Mouse (Mus musculus): ENCODE measurements at regions not wholly inside any gene's neighbourhood (a gene's known extent, or its start where the extent isn't known, plus 50 kb on each side); places are given as distances from the start of the nearest gene placed in this dataset.
A peak's percentile ranks its signal among the peaks of the same experiment; 100 is the strongest.

- no peaks in the 10 kb centered on the region for H3K27me3 ChIP-seq (ENCODE audit: control insufficient read depth, insufficient read depth, low read length)
- peak overlapping the region; percentile 75 for H3K27ac ChIP-seq
- peak; percentile 90 to 91 for DNase-seq
- H3K4me1 ChIP-seq (ENCODE audit: control insufficient read depth, insufficient read depth, low read length), result peaks cover 3% of the 10 kb centered on the region; the same call in 1 of the 2 replicates
- H3K9ac ChIP-seq (ENCODE audit: low read depth, low read length), result no peak overlapping the region; the same call in 1 of the 2 replicates
- 10% methylated on average over 21 of the region's 21 CpGs for WGBS
- no peaks in the 10 kb centered on the region for H3K79me2 ChIP-seq (replicated peaks; ENCODE audit: control insufficient read depth, insufficient read depth, low read length)
- intact Hi-C loops (cut with DNase I), result loop anchor here (1.0 to 10.0 kb wide), 9 partner anchors 208 to 1574 kb away; partner anchors contain the start of gene Bbx
- peak overlapping the region; percentile 48 for H3K4me3 ChIP-seq
- TF ChIP-seq POLR2A (IDR thresholded peaks at IDR 0.05; ENCODE audit: insufficient read depth, low read depth, low read length) (peak; percentile 71), CTCF (IDR thresholded peaks at IDR 0.05) (no peak; the same call in 1 of the 2 replicates), EP300 (IDR thresholded peaks at IDR 0.05; ENCODE audit: insufficient read depth, low read depth, low read length) (peak; percentile 93)
- H3K36me3 ChIP-seq (ENCODE audit: control insufficient read depth, insufficient read depth, low read length), result peaks cover 2% of the 10 kb centered on the region; the same call in 1 of the 2 replicates
Measured at GRCm38 (mm10) chr16:50736151-50737047, 145.4 kb upstream of the Ccdc54 start.

- H3K4me3 ChIP-seq, result no peak overlapping the region
- WGBS, result 97% methylated on average over 3 of the region's 3 CpGs
- intact Hi-C loops (cut with DNase I), result loop anchor here (5.0 to 10.0 kb wide), 3 partner anchors 426 to 1229 kb away; no protein-coding TSS in a partner anchor
- no peaks in the 10 kb centered on the region for H3K79me2 ChIP-seq (replicated peaks; ENCODE audit: control insufficient read depth, insufficient read depth, low read length)
- H3K27me3 ChIP-seq (ENCODE audit: control insufficient read depth, insufficient read depth, low read length), result no peaks in the 10 kb centered on the region
- peaks cover 5% of the 10 kb centered on the region for H3K4me1 ChIP-seq (ENCODE audit: control insufficient read depth, insufficient read depth, low read length)
- H3K9ac ChIP-seq (ENCODE audit: low read depth, low read length), result no peak overlapping the region
- peaks cover 2% of the 10 kb centered on the region; the same call in 1 of the 2 replicates for H3K36me3 ChIP-seq (ENCODE audit: control insufficient read depth, insufficient read depth, low read length)
- no peak for TF ChIP-seq POLR2A (IDR thresholded peaks at IDR 0.05; ENCODE audit: insufficient read depth, low read depth, low read length)
- TF ChIP-seq EP300 (IDR thresholded peaks at IDR 0.05; ENCODE audit: insufficient read depth, low read depth, low read length), result no peak
- no peak for TF ChIP-seq CTCF (IDR thresholded peaks at IDR 0.05)
- DNase-seq, result no peak
- H3K27ac ChIP-seq, result no peak overlapping the region
Measured at GRCm38 (mm10) chr16:50733359-50733758, 142.4 kb upstream of the Ccdc54 start.

GRCm38 (mm10) chr16:50732082-50733006, 141.4 kb upstream of the Ccdc54 start:
- H3K27me3 ChIP-seq (ENCODE audit: control insufficient read depth, insufficient read depth, low read length), result no peaks in the 10 kb centered on the region
- H3K36me3 ChIP-seq (ENCODE audit: control insufficient read depth, insufficient read depth, low read length), result peaks cover 2% of the 10 kb centered on the region; the same call in 1 of the 2 replicates

GRCm38 (mm10) chr16:50729341-50729740, 138.4 kb upstream of the Ccdc54 start:
- 70% methylated on average over 5 of the region's 5 CpGs for WGBS
- no peak overlapping the region for H3K4me3 ChIP-seq
- no peak for DNase-seq
- intact Hi-C loops (cut with DNase I), result no loop called here
- no peak overlapping the region for H3K9ac ChIP-seq (ENCODE audit: low read depth, low read length)
- H3K27ac ChIP-seq, result no peak overlapping the region
- H3K4me1 ChIP-seq (ENCODE audit: control insufficient read depth, insufficient read depth, low read length), result peaks cover 3% of the 10 kb centered on the region
- no peaks in the 10 kb centered on the region for H3K79me2 ChIP-seq (replicated peaks; ENCODE audit: control insufficient read depth, insufficient read depth, low read length)
- peaks cover 2% of the 10 kb centered on the region for H3K36me3 ChIP-seq (ENCODE audit: control insufficient read depth, insufficient read depth, low read length)
- no peaks in the 10 kb centered on the region for H3K27me3 ChIP-seq (ENCODE audit: control insufficient read depth, insufficient read depth, low read length)
- TF ChIP-seq EP300 (IDR thresholded peaks at IDR 0.05; ENCODE audit: insufficient read depth, low read depth, low read length) (no peak), CTCF (IDR thresholded peaks at IDR 0.05) (no peak), POLR2A (IDR thresholded peaks at IDR 0.05; ENCODE audit: insufficient read depth, low read depth, low read length) (no peak)

More at GRCm38 (mm10) chr16:50732082-50733006, 141.4 kb upstream of the Ccdc54 start:
- peaks cover 3% of the 10 kb centered on the region for H3K4me1 ChIP-seq (ENCODE audit: control insufficient read depth, insufficient read depth, low read length)
- no peaks in the 10 kb centered on the region for H3K79me2 ChIP-seq (replicated peaks; ENCODE audit: control insufficient read depth, insufficient read depth, low read length)
- peak; percentile 94 for DNase-seq
- intact Hi-C loops (cut with DNase I), result loop anchor here (1.0 to 10.0 kb wide), 4 partner anchors 203 to 1228 kb away; no protein-coding TSS in a partner anchor
- H3K4me3 ChIP-seq, result peak overlapping the region; percentile 90
- H3K9ac ChIP-seq (ENCODE audit: low read depth, low read length), result peak overlapping the region; percentile 77
- TF ChIP-seq CTCF (IDR thresholded peaks at IDR 0.05) (no peak), POLR2A (IDR thresholded peaks at IDR 0.05; ENCODE audit: insufficient read depth, low read depth, low read length) (peak; percentile 98), EP300 (IDR thresholded peaks at IDR 0.05; ENCODE audit: insufficient read depth, low read depth, low read length) (no peak)
- H3K27ac ChIP-seq, result peak overlapping the region; percentile 81
- WGBS, result under 1% methylated on average over 58 of the region's 58 CpGs

GRCm38 (mm10) chr16:50723144-50723543, 132.2 kb upstream of the Ccdc54 start:
- no peaks in the 10 kb centered on the region; the same call in 1 of the 2 replicates for H3K36me3 ChIP-seq (ENCODE audit: control insufficient read depth, insufficient read depth, low read length)
- no peak overlapping the region for H3K4me3 ChIP-seq
- 96% methylated on average over 6 of the region's 6 CpGs for WGBS
- no peak overlapping the region for H3K27ac ChIP-seq
- intact Hi-C loops (cut with DNase I), result no loop called here
- TF ChIP-seq POLR2A (IDR thresholded peaks at IDR 0.05; ENCODE audit: insufficient read depth, low read depth, low read length), result no peak
- no peak for TF ChIP-seq CTCF (IDR thresholded peaks at IDR 0.05)
- no peak for TF ChIP-seq EP300 (IDR thresholded peaks at IDR 0.05; ENCODE audit: insufficient read depth, low read depth, low read length)
- no peak for DNase-seq
- H3K9ac ChIP-seq (ENCODE audit: low read depth, low read length), result no peak overlapping the region
- no peaks in the 10 kb centered on the region for H3K27me3 ChIP-seq (ENCODE audit: control insufficient read depth, insufficient read depth, low read length)
- no peaks in the 10 kb centered on the region for H3K4me1 ChIP-seq (ENCODE audit: control insufficient read depth, insufficient read depth, low read length)
- no peaks in the 10 kb centered on the region for H3K79me2 ChIP-seq (replicated peaks; ENCODE audit: control insufficient read depth, insufficient read depth, low read length)
